Comparison of ENCODE assay signal across 8 mouse cellular contexts in genomic region chr17:33968927-33969326, GRCm38 (mm10). TPM values are rescaled to one million over a fixed set of nuclear protein-coding genes. Genes with fewer than 3 reads are reported as not detected.
DNase-seq lines count a peak whose midpoint lies in the region; ATAC-seq and TF ChIP-seq lines count a peak whose summit lies in the region.

No protein-coding gene starts in this region.

- H3K9ac ChIP-seq in liver, embryonic 12.5 days, result no peak overlapping the region
- no peak overlapping the region for H3K9ac ChIP-seq in neural tube, embryonic 14.5 days (replicated peaks; ENCODE audit: low read depth, low read length)

- ATAC-seq in liver, embryonic 12.5 days, result peak; percentile 62
- peak; percentile 69; the same call in 1 of the 2 replicates for ATAC-seq in neural tube, embryonic 14.5 days (ENCODE audit: low read depth)

- no peak overlapping the region for H3K4me3 ChIP-seq in C2C12 (ENCODE audit: insufficient read depth, poor library complexity, severe bottlenecking)
- peak overlapping the region; percentile 12; the same call in 1 of the 2 replicates for H3K4me3 ChIP-seq in forebrain, embryonic 10.5 days
- no peak overlapping the region for H3K4me3 ChIP-seq in liver, embryonic 12.5 days
- no peak overlapping the region for H3K4me3 ChIP-seq in neural tube, embryonic 14.5 days (ENCODE audit: low read depth, low read length)

- H3K9me3 ChIP-seq in forebrain, embryonic 10.5 days, result no peaks in the 10 kb centered on the region
- H3K9me3 ChIP-seq in liver, embryonic 12.5 days (replicated peaks), result peaks cover 11% of the 10 kb centered on the region; the same call in 1 of the 2 replicates
- H3K9me3 ChIP-seq in neural tube, embryonic 14.5 days (ENCODE audit: control insufficient read depth, low read length), result no peaks in the 10 kb centered on the region

- no peak for TF ChIP-seq CTCF in C2C12 (IDR thresholded peaks at IDR 0.05; ENCODE audit: control insufficient read depth, insufficient read depth, insufficient read length)

- no peak overlapping the region for H3K4me2 ChIP-seq in liver, embryonic 12.5 days
- H3K4me2 ChIP-seq in neural tube, embryonic 14.5 days (ENCODE audit: low read depth, low read length), result no peak overlapping the region

- H3K27me3 ChIP-seq in C2C12 (ENCODE audit: control insufficient read depth, insufficient read depth, insufficient read length), result no peaks in the 10 kb centered on the region
- H3K27me3 ChIP-seq in forebrain, embryonic 10.5 days (ENCODE audit: poor library complexity, severe bottlenecking), result no peaks in the 10 kb centered on the region
- H3K27me3 ChIP-seq in liver, embryonic 12.5 days (replicated peaks), result no peaks in the 10 kb centered on the region; the same call in 1 of the 2 replicates
- no peaks in the 10 kb centered on the region for H3K27me3 ChIP-seq in neural tube, embryonic 14.5 days (ENCODE audit: control insufficient read depth, insufficient read depth, low read length)

- peak; percentile 55 for DNase-seq in embryo, embryonic 10 days (ENCODE audit: low spot score)
- no peak for DNase-seq in embryo, embryonic 9.5 days (ENCODE audit: extremely low spot score)
- no peak for DNase-seq in forebrain, embryonic 10.5 days (ENCODE audit: extremely low spot score, low spot score)
- no peak for DNase-seq in layer of hippocampus, adult 9-10 months (ENCODE audit: low spot score)
- DNase-seq in layer of hippocampus, postnatal 25 days (ENCODE audit: extremely low spot score in 1 of 2, low spot score in 1 of 2), result no peak

- no peaks in the 10 kb centered on the region for H3K79me2 ChIP-seq in C2C12 (ENCODE audit: control insufficient read depth, insufficient read depth)

- 28% methylated on average over 5 of the region's 5 CpGs for WGBS in forebrain, embryonic 10.5 days
- 21% methylated on average over 5 of the region's 5 CpGs for WGBS in liver, embryonic 12.5 days (ENCODE audit: insufficient replicate concordance)
- 34% methylated on average over 5 of the region's 5 CpGs for WGBS in neural tube, embryonic 14.5 days

- H3ac ChIP-seq in C2C12 (ENCODE audit: control insufficient read depth, insufficient read length, low read depth), result no peak overlapping the region

- no peak overlapping the region for H3K27ac ChIP-seq in forebrain, embryonic 10.5 days
- no peak overlapping the region for H3K27ac ChIP-seq in liver, embryonic 12.5 days
- no peak overlapping the region for H3K27ac ChIP-seq in neural tube, embryonic 14.5 days (ENCODE audit: low read depth, low read length)

- H3K4me1 ChIP-seq in forebrain, embryonic 10.5 days, result 0 out of 2 replicates have a peak, but pooled peaks cover 3% of the 10 kb centered on the region
- peaks cover 9% of the 10 kb centered on the region; the same call in 1 of the 2 replicates for H3K4me1 ChIP-seq in liver, embryonic 12.5 days
- no peaks in the 10 kb centered on the region; the same call in 1 of the 2 replicates for H3K4me1 ChIP-seq in neural tube, embryonic 14.5 days (ENCODE audit: control insufficient read depth, insufficient read depth, low read length)

- H3K79me3 ChIP-seq in C2C12 (ENCODE audit: low read depth), result no peaks in the 10 kb centered on the region

- H3K36me3 ChIP-seq in C2C12 (ENCODE audit: control insufficient read depth, insufficient read depth), result no peaks in the 10 kb centered on the region
- peaks cover 27% of the 10 kb centered on the region for H3K36me3 ChIP-seq in forebrain, embryonic 10.5 days (replicated peaks)
- peaks cover 26% of the 10 kb centered on the region for H3K36me3 ChIP-seq in liver, embryonic 12.5 days
- peaks cover 17% of the 10 kb centered on the region for H3K36me3 ChIP-seq in neural tube, embryonic 14.5 days (ENCODE audit: control insufficient read depth, insufficient read depth, low read length)

TF ChIP-seq in C2C12, 6 proteins besides CTCF, POLR2A, EP300 and RAD21:
- no peak for TF ChIP-seq MYOG (IDR thresholded peaks at IDR 0.05; ENCODE audit: control insufficient read depth, extremely low read depth, insufficient read length)
- peak; percentile 27 for TF ChIP-seq MAX (IDR thresholded peaks at IDR 0.05)
- TF ChIP-seq FOSL1 (IDR thresholded peaks at IDR 0.05; ENCODE audit: insufficient read depth, low read length, poor library complexity, severe bottlenecking), result no peak
- peak; percentile 79 for TF ChIP-seq USF1 (IDR thresholded peaks at IDR 0.05; ENCODE audit: low read depth)

RNA-seq across cellular contexts. Expression of gene Rps18, which starts 13.1 kb away (rescaled TPM):
- polyA plus RNA-seq in C2C12 (2012; fragmentation: generic; extraction: Trizol), result 517 TPM
- polyA plus RNA-seq in forebrain, embryonic 10.5 days (2016; fragmentation: Nextera tagmentation; extraction: Ambion mirVana), result 1,596 and 1,663 TPM in 2 replicates
- polyA plus RNA-seq in liver, embryonic 12.5 days (2016; fragmentation: Nextera tagmentation; extraction: Ambion mirVana), result 1,396 and 1,433 TPM in 2 replicates
- polyA plus RNA-seq in neural tube, embryonic 14.5 days (2014; fragmentation: Nextera tagmentation; extraction: Ambion mirVana), result 825 and 874 TPM in 2 replicates
- 100 to 1,000 TPM; 311 to 351 TPM for total RNA-seq in layer of hippocampus, postnatal 25 days (2021)

RNA-seq across cellular contexts. Expression of gene Vps52, which starts 13.3 kb away (rescaled TPM):
- 24.4 TPM for polyA plus RNA-seq in C2C12 (2012; fragmentation: generic; extraction: Trizol)
- 49.4 and 51.3 TPM in 2 replicates for polyA plus RNA-seq in forebrain, embryonic 10.5 days (2016; fragmentation: Nextera tagmentation; extraction: Ambion mirVana)
- polyA plus RNA-seq in liver, embryonic 12.5 days (2016; fragmentation: Nextera tagmentation; extraction: Ambion mirVana), result 41.1 and 43.5 TPM in 2 replicates
- polyA plus RNA-seq in neural tube, embryonic 14.5 days (2014; fragmentation: Nextera tagmentation; extraction: Ambion mirVana), result 57.9 and 59.9 TPM in 2 replicates
- total RNA-seq in layer of hippocampus, postnatal 25 days (2021), result 10 to 100 TPM; 85.0 to 95.9 TPM

RNA-seq across cellular contexts. Expression of gene B3galt4, which starts 17.6 kb away (rescaled TPM):
- 1.5 TPM for polyA plus RNA-seq in C2C12 (2012; fragmentation: generic; extraction: Trizol)
- polyA plus RNA-seq in forebrain, embryonic 10.5 days (2016; fragmentation: Nextera tagmentation; extraction: Ambion mirVana), result 3.3 and 3.7 TPM in 2 replicates
- 2.1 and 2.6 TPM in 2 replicates for polyA plus RNA-seq in liver, embryonic 12.5 days (2016; fragmentation: Nextera tagmentation; extraction: Ambion mirVana)
- polyA plus RNA-seq in neural tube, embryonic 14.5 days (2014; fragmentation: Nextera tagmentation; extraction: Ambion mirVana), result 6.2 and 8.9 TPM in 2 replicates
- 1 to 10 TPM; 6.0 to 6.6 TPM for total RNA-seq in layer of hippocampus, postnatal 25 days (2021)

RNA-seq across cellular contexts. Expression of gene Wdr46, which starts 28.5 kb away (rescaled TPM):
- 64.8 TPM for polyA plus RNA-seq in C2C12 (2012; fragmentation: generic; extraction: Trizol)
- polyA plus RNA-seq in forebrain, embryonic 10.5 days (2016; fragmentation: Nextera tagmentation; extraction: Ambion mirVana), result 56.1 and 59.6 TPM in 2 replicates
- polyA plus RNA-seq in liver, embryonic 12.5 days (2016; fragmentation: Nextera tagmentation; extraction: Ambion mirVana), result 49.4 and 52.7 TPM in 2 replicates
- polyA plus RNA-seq in neural tube, embryonic 14.5 days (2014; fragmentation: Nextera tagmentation; extraction: Ambion mirVana), result 18.9 TPM in 2 replicates
- 10 to 100 TPM; 13.2 to 14.2 TPM for total RNA-seq in layer of hippocampus, postnatal 25 days (2021)

RNA-seq across cellular contexts. Expression of gene Pfdn6, which starts 28.8 kb away (rescaled TPM):
- polyA plus RNA-seq in C2C12 (2012; fragmentation: generic; extraction: Trizol), result 130 TPM
- polyA plus RNA-seq in forebrain, embryonic 10.5 days (2016; fragmentation: Nextera tagmentation; extraction: Ambion mirVana), result 239 and 242 TPM in 2 replicates
- polyA plus RNA-seq in liver, embryonic 12.5 days (2016; fragmentation: Nextera tagmentation; extraction: Ambion mirVana), result 164 and 177 TPM in 2 replicates
- 168 TPM in 2 replicates for polyA plus RNA-seq in neural tube, embryonic 14.5 days (2014; fragmentation: Nextera tagmentation; extraction: Ambion mirVana)
- total RNA-seq in layer of hippocampus, postnatal 25 days (2021), result 10 to 100 TPM; 95.7 to 97.8 TPM
